Mouse (Mus musculus): ENCODE results near the gene Map10. TPM values are rescaled to one million over a fixed set of nuclear protein-coding genes. Genes with fewer than 3 reads are reported as not detected.

Gene Map10
- polyA plus RNA-seq, 3 experiments from 2014 or later, result 0.16 to 0.38 TPM; not detected in 1

- ATAC-seq, result no peak
These were observed 1.3 kb downstream of the Map10 start for GRCm38 (mm10) chr8:125670906-125671305.

- ATAC-seq, result no peak
These were observed 1.8 kb downstream of the Map10 start for GRCm38 (mm10) chr8:125671371-125671770.

- no peak for ATAC-seq
These were observed 6.2 kb downstream of the Map10 start for GRCm38 (mm10) chr8:125675796-125676195.

GRCm38 (mm10) chr8:125677484-125677883 is 7.9 kb downstream of the Map10 start:
- ATAC-seq, result no peak

GRCm38 (mm10) chr8:125678854-125679648 is 9.4 kb downstream of the Map10 start:
- ATAC-seq, result no peak

- ATAC-seq, result peak; percentile 14
These were observed 11.3 kb downstream of the Map10 start for GRCm38 (mm10) chr8:125680851-125681408.

- no peak for ATAC-seq
These were observed 15.7 kb downstream of the Map10 start for GRCm38 (mm10) chr8:125685216-125685760.

GRCm38 (mm10) chr8:125686221-125686865 is 16.7 kb downstream of the Map10 start:
- ATAC-seq, result no peak

GRCm38 (mm10) chr8:125690166-125690915 is 20.7 kb downstream of the Map10 start:
- ATAC-seq, result no peak

- no peak for ATAC-seq
These were observed 21.3 kb downstream of the Map10 start for GRCm38 (mm10) chr8:125690961-125691360.

GRCm38 (mm10) chr8:125692447-125692846 is 22.8 kb downstream of the Map10 start:
- no peak for ATAC-seq

GRCm38 (mm10) chr8:125693197-125693596 is 23.6 kb downstream of the Map10 start:
- ATAC-seq, result no peak

GRCm38 (mm10) chr8:125695951-125696350 is 26.3 kb downstream of the Map10 start:
- ATAC-seq, result no peak

- no peak for ATAC-seq
These were observed 29.9 kb downstream of the Map10 start for GRCm38 (mm10) chr8:125699391-125700025.

- ATAC-seq, result no peak
These were observed 30.8 kb downstream of the Map10 start for GRCm38 (mm10) chr8:125700407-125700806.

GRCm38 (mm10) chr8:125702868-125703473 is 33.4 kb downstream of the Map10 start:
- no peak for ATAC-seq

- ATAC-seq, result no peak
These were observed 34.8 kb downstream of the Map10 start for GRCm38 (mm10) chr8:125704434-125704833.

- ATAC-seq, result no peak
These were observed 36.2 kb downstream of the Map10 start for GRCm38 (mm10) chr8:125705816-125706215.

- no peak for ATAC-seq
These were observed 39.6 kb downstream of the Map10 start for GRCm38 (mm10) chr8:125709171-125709570.

GRCm38 (mm10) chr8:125711514-125711913 is 41.9 kb downstream of the Map10 start:
- ATAC-seq, result no peak

- ATAC-seq, result no peak
These were observed 46.6 kb downstream of the Map10 start for GRCm38 (mm10) chr8:125716211-125716610.

- no peak for ATAC-seq
These were observed 47.0 kb downstream of the Map10 start for GRCm38 (mm10) chr8:125716613-125717012.
